Mouse (Mus musculus): ENCODE data around the gene Rhbdf1.

DNA sequence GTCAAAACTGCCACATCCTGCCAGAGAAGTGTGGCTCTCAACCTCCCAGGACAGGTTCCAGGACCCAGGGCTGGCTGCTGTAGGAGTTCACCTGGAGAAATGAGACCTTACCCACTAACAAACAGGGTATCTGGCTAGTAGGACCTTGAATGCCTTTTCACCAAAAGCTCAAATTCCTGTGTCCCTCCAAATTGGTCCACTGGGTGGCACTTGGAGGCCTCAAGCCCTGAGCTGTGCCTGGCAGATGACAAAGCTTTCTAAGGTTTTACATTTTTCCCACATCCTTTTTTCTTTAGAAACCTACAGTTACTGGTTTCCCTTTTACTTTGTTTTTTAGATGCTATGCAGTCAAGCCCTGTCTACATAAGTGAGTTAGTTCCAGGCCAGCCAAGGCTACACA, 25.0 kb upstream of the Rhbdf1 start:
- TF ChIP-seq CTCF (IDR thresholded peaks at IDR 0.05; ENCODE audit: low read depth, low read length) = no peak
- TF ChIP-seq POLR2A (IDR thresholded peaks at IDR 0.05; ENCODE audit: borderline replicate concordance, low read depth, low read length) = no peak

Data from bone marrow macrophage, adult 2 months (primary cell).